Mouse (Mus musculus) CH12.LX (cell line): ENCODE measurements at regions not wholly inside any gene's neighbourhood (a gene's known extent, or its start where the extent isn't known, plus 50 kb on each side); places are given as distances from the start of the nearest gene placed in this dataset.

Experiments used
- CTCF ChIP-seq, 2 experiments: IDR thresholded peaks in 1 of 2; conservative IDR thresholded peaks in 1 of 2; 2 replicates each; pipeline ENCODE4 v1.5.1; 2011 to 2012; ENCODE audit warnings: low read depth in 2 of 2, low read length in 2 of 2, improper control_type of control experiment in 1 of 2, inconsistent platforms in 1 of 2, mild to moderate bottlenecking in 1 of 2, moderate library complexity in 1 of 2
- E2F4 ChIP-seq: IDR thresholded peaks from 2 replicates; pipeline ENCODE4 v1.6.1; 2011; ENCODE audit warnings: low read depth, low read length, improper control_type of control experiment; ENCODE audit not compliant: insufficient replicate concordance
- MAX ChIP-seq: IDR thresholded peaks from 2 replicates; pipeline ENCODE4 v1.6.1; 2011; ENCODE audit warnings: low read length, improper control_type of control experiment
- NRF1 ChIP-seq: IDR thresholded peaks from 2 replicates; pipeline ENCODE4 v1.6.1; 2014; ENCODE audit warnings: low read depth, mild to moderate bottlenecking, inconsistent platforms, low read length, improper control_type of control experiment, moderate library complexity
- POLR2A ChIP-seq: IDR thresholded peaks from 2 replicates; pipeline ENCODE4 v1.6.1; 2011; ENCODE audit warnings: low read depth, mild to moderate bottlenecking, improper control_type of control experiment, low read length
- TCF12 ChIP-seq: IDR thresholded peaks from 2 replicates; pipeline ENCODE4 v1.6.1; 2014; ENCODE audit warnings: low read depth, mild to moderate bottlenecking, inconsistent platforms, low read length, improper control_type of control experiment
- ZKSCAN1 ChIP-seq: IDR thresholded peaks from 2 replicates; pipeline ENCODE4 v1.6.1; 2012; ENCODE audit warnings: low read depth, inconsistent platforms, low read length, improper control_type of control experiment, borderline replicate concordance

DNA sequence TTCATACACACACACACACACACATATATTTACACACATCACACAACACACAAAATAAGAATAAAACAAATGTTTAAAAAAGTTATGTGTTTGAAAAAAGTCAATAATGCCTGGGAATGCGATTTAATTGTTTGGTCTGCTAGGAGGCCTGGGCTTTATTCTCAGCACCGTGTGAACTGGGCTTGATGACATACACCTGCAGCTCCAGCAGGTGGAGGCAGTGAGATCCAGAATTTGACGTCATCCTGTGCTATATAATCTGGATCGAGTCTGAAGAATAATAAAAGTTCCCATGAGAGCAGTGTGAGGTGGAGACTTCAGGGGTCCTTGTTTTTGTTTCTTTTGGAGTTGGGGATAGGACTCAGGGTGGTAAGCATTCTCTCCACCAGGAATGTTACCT is 96.0 kb downstream of the En1 start:
- peak; percentile 20 to 49; a peak in 2 of 4 replicates for TF ChIP-seq CTCF (conservative IDR thresholded peaks at IDR 0.05 in 1 of 2, IDR thresholded peaks at IDR 0.05 in 1 of 2; ENCODE audit: low read depth in 2 of 2, low read length in 2 of 2)
- TF ChIP-seq POLR2A, result no peak
- no peak for TF ChIP-seq TCF12
- no peak for TF ChIP-seq MAX
- no peak for TF ChIP-seq E2F4
- TF ChIP-seq ZKSCAN1, result no peak
- TF ChIP-seq NRF1, result no peak
